Mouse (Mus musculus): ENCODE measurements around the gene AI481877.
"Not testable (repeated sequence)": the region's sequence is repeated elsewhere in the genome, so short reads cannot be mapped to it uniquely, and the experiment has no call there.

Gene AI481877

GRCm38 (mm10) chr4:59138507-59139033 is at the start of gene AI481877:
TSS of gene AI481877 (minus strand) at chr4:59138983.
- DNase-seq (ENCODE audit: extremely low spot score, low spot score): not testable (repeated sequence)

- no peak for DNase-seq (ENCODE audit: extremely low spot score, low spot score)
These were observed 49.7 kb upstream of the AI481877 start for GRCm38 (mm10) chr4:59188474-59188801.

GRCm38 (mm10) chr4:59187289-59187688 is 48.5 kb upstream of the AI481877 start:
- peak; percentile 47 for DNase-seq (ENCODE audit: extremely low spot score, low spot score)

- DNase-seq (ENCODE audit: extremely low spot score, low spot score): no peak
These were observed 46.9 kb upstream of the AI481877 start for GRCm38 (mm10) chr4:59185671-59186070.

GRCm38 (mm10) chr4:59181320-59182271 is 42.8 kb upstream of the AI481877 start:
- DNase-seq (ENCODE audit: extremely low spot score, low spot score): no peak

GRCm38 (mm10) chr4:59177566-59177965 is 38.8 kb upstream of the AI481877 start:
- DNase-seq (ENCODE audit: extremely low spot score, low spot score): no peak

- DNase-seq (ENCODE audit: extremely low spot score, low spot score): no peak
These were observed 37.1 kb upstream of the AI481877 start for GRCm38 (mm10) chr4:59175929-59176328.

GRCm38 (mm10) chr4:59175003-59175402 is 36.2 kb upstream of the AI481877 start:
- DNase-seq (ENCODE audit: extremely low spot score, low spot score): no peak

GRCm38 (mm10) chr4:59173181-59173922 is 34.6 kb upstream of the AI481877 start:
- no peak for DNase-seq (ENCODE audit: extremely low spot score, low spot score)

GRCm38 (mm10) chr4:59172616-59173015 is 33.8 kb upstream of the AI481877 start:
- DNase-seq (ENCODE audit: extremely low spot score, low spot score): no peak

GRCm38 (mm10) chr4:59169981-59170380 is 31.2 kb upstream of the AI481877 start:
- no peak for DNase-seq (ENCODE audit: extremely low spot score, low spot score)

- DNase-seq (ENCODE audit: extremely low spot score, low spot score): no peak
These were observed 28.6 kb upstream of the AI481877 start for GRCm38 (mm10) chr4:59167251-59167847.

GRCm38 (mm10) chr4:59164034-59164433 is 25.3 kb upstream of the AI481877 start:
- no peak for DNase-seq (ENCODE audit: extremely low spot score, low spot score)

GRCm38 (mm10) chr4:59160959-59161670 is 22.3 kb upstream of the AI481877 start:
- DNase-seq (ENCODE audit: extremely low spot score, low spot score): no peak

GRCm38 (mm10) chr4:59160289-59160688 is 21.5 kb upstream of the AI481877 start:
- no peak for DNase-seq (ENCODE audit: extremely low spot score, low spot score)

GRCm38 (mm10) chr4:59157654-59158053 is 18.9 kb upstream of the AI481877 start:
- no peak for DNase-seq (ENCODE audit: extremely low spot score, low spot score)

GRCm38 (mm10) chr4:59156897-59157592 is 18.3 kb upstream of the AI481877 start:
- DNase-seq (ENCODE audit: extremely low spot score, low spot score): no peak

- DNase-seq (ENCODE audit: extremely low spot score, low spot score): no peak
These were observed 13.2 kb upstream of the AI481877 start for GRCm38 (mm10) chr4:59151953-59152352.

- no peak for DNase-seq (ENCODE audit: extremely low spot score, low spot score)
These were observed 12.1 kb upstream of the AI481877 start for GRCm38 (mm10) chr4:59150907-59151306.

GRCm38 (mm10) chr4:59149043-59149442 is 10.3 kb upstream of the AI481877 start:
- no peak for DNase-seq (ENCODE audit: extremely low spot score, low spot score)
